ENCODE assay signal across 14 mouse cellular contexts in the genomic region with DNA sequence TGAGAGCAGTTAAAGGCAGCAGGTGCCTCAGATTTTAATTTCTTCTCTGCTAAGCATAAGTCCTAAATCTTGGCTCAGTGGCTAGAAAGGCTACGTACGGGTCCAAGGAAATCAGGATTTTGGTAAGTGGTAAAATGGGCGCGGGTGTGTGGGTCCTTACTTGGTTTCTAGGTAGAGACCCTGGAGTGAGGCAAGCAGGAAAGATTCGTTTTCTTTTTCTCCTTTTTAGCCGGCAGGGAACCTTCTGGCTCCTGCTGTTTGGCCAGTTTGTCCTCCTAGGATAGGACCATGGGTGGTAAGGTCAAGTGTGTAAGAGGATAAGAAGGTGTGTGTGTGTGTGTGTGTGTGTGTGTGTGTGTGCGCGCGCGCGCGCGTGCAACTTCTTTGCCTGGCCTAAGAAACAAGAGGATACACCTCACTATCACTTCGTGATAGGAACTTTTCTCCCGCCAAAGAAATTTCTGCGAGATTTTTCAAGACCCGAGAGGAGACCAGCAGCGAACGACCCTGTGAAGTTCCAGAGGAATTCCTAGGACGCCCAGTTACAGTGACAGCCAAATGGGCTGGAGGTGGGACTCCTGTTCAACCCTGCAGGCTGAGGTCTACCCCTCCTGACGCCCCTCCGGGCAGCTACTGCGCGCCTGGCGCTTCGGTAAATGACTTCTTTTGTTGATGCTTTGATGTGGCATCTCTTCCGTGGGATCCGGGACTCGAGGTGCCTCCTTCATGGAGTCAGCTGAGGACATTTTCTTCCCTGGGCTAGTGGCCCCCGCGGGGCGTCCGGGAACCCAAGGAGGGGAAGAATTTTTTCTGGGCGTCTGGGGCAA. TPM values are rescaled to one million over a fixed set of nuclear protein-coding genes. Genes with fewer than 3 reads are reported as not detected.
DNase-seq lines count a peak whose midpoint lies in the region; ATAC-seq and TF ChIP-seq lines count a peak whose summit lies in the region.
"Had no signal": no experiment of that assay in that cellular context is flagged by ENCODE, and none has a peak within 500 bp of the region (broad histone marks: within the 10 kb centered on the region; RNA-seq: fewer than 3 reads in every experiment).

No protein-coding gene starts in this region.

- peak; percentile 28 for DNase-seq in hindbrain, embryonic 10.5 days (ENCODE audit: low spot score)
- DNase-seq in R1 (ENCODE audit: low read depth, low spot score), result peak; percentile 34
- DNase-seq in forebrain, embryonic 11.5 days (ENCODE audit: low spot score), result peak; percentile 67
- DNase-seq in mesoderm, embryonic 11.5 days (ENCODE audit: low read depth, low spot score), result peak; percentile 25
- DNase-seq in left cerebral cortex, adult 2 months (ENCODE audit: extremely low spot score in 1 of 2, low spot score in 2 of 2), result no peak
- DNase-seq in cerebellum, adult 8-10 months, result no peak
- DNase-seq: adrenal gland, adult 2 months; cerebellum, adult 18-20 months; kidney, adult 9 months; thymus, postnatal 36 days had no signal

- no peak for TF ChIP-seq CTCF in left cerebral cortex, adult 2 months (IDR thresholded peaks at IDR 0.05)

- peak overlapping the region; percentile 34 for H3K4me3 ChIP-seq in hindbrain, embryonic 10.5 days
- H3K4me3 ChIP-seq in hindbrain, embryonic 16.5 days (ENCODE audit: low read length), result no peak overlapping the region
- peak overlapping the region; percentile 4; the same call in 1 of the 2 replicates for H3K4me3 ChIP-seq in forebrain, embryonic 11.5 days (ENCODE audit: low read depth, low read length)
- H3K4me3 ChIP-seq in left cerebral cortex, adult 2 months, result no peak overlapping the region
- no peak overlapping the region for H3K4me3 ChIP-seq in kidney, embryonic 16.5 days (ENCODE audit: low read length)

- no peaks in the 10 kb centered on the region for H3K9me3 ChIP-seq in hindbrain, embryonic 10.5 days
- no peaks in the 10 kb centered on the region for H3K9me3 ChIP-seq in hindbrain, embryonic 16.5 days (ENCODE audit: control insufficient read depth, low read length)
- H3K9me3 ChIP-seq in forebrain, embryonic 11.5 days (ENCODE audit: control insufficient read depth, low read length), result no peaks in the 10 kb centered on the region
- H3K9me3 ChIP-seq in kidney, embryonic 16.5 days (ENCODE audit: low read length), result no peaks in the 10 kb centered on the region

- peaks cover 43% of the 10 kb centered on the region for H3K4me1 ChIP-seq in hindbrain, embryonic 10.5 days (replicated peaks)
- H3K4me1 ChIP-seq in hindbrain, embryonic 16.5 days (ENCODE audit: control insufficient read depth, insufficient read depth, low read depth, low read length), result peaks cover 29% of the 10 kb centered on the region
- peaks cover 31% of the 10 kb centered on the region for H3K4me1 ChIP-seq in forebrain, embryonic 11.5 days (replicated peaks; ENCODE audit: control insufficient read depth, insufficient read depth, low read length)
- peaks cover 23% of the 10 kb centered on the region for H3K4me1 ChIP-seq in kidney, embryonic 16.5 days (ENCODE audit: insufficient read depth, low read length)

- H3K27ac ChIP-seq in hindbrain, embryonic 10.5 days, result no peak overlapping the region
- no peak overlapping the region for H3K27ac ChIP-seq in hindbrain, embryonic 16.5 days (ENCODE audit: low read depth, low read length)
- no peak overlapping the region for H3K27ac ChIP-seq in forebrain, embryonic 11.5 days (ENCODE audit: low read depth, low read length)
- H3K27ac ChIP-seq in left cerebral cortex, adult 2 months, result no peak overlapping the region
- no peak overlapping the region for H3K27ac ChIP-seq in kidney, embryonic 16.5 days (ENCODE audit: low read length)

- H3K27me3 ChIP-seq in hindbrain, embryonic 10.5 days (ENCODE audit: insufficient read depth, poor library complexity, severe bottlenecking), result peaks cover 100% of the 10 kb centered on the region
- peaks cover 62% of the 10 kb centered on the region for H3K27me3 ChIP-seq in hindbrain, embryonic 16.5 days (replicated peaks; ENCODE audit: control insufficient read depth, insufficient read depth, low read length)
- peaks cover 84% of the 10 kb centered on the region for H3K27me3 ChIP-seq in forebrain, embryonic 11.5 days (ENCODE audit: control insufficient read depth, insufficient read depth, low read length)
- peaks cover 93% of the 10 kb centered on the region for H3K27me3 ChIP-seq in kidney, embryonic 16.5 days (ENCODE audit: insufficient read depth, low read length)
- H3K27me3 ChIP-seq: CH12.LX had no signal

- under 1% methylated on average over 34 of the region's 34 CpGs for WGBS in hindbrain, embryonic 10.5 days
- WGBS in hindbrain, embryonic 16.5 days, result 1% methylated on average over 34 of the region's 34 CpGs
- under 1% methylated on average over 34 of the region's 34 CpGs for WGBS in forebrain, embryonic 11.5 days
- 2% methylated on average over 34 of the region's 34 CpGs for WGBS in kidney, embryonic 16.5 days

- H3K9ac ChIP-seq in hindbrain, embryonic 16.5 days (ENCODE audit: low read depth, low read length), result no peak overlapping the region
- H3K9ac ChIP-seq in forebrain, embryonic 11.5 days (ENCODE audit: low read length), result no peak overlapping the region
- H3K9ac ChIP-seq in kidney, embryonic 16.5 days (replicated peaks; ENCODE audit: low read length), result no peak overlapping the region

- H3K4me2 ChIP-seq in hindbrain, embryonic 16.5 days (ENCODE audit: low read length), result no peak overlapping the region
- peak overlapping the region; percentile 34 for H3K4me2 ChIP-seq in forebrain, embryonic 11.5 days (ENCODE audit: low read depth, low read length, severe bottlenecking)
- H3K4me2 ChIP-seq in kidney, embryonic 16.5 days (replicated peaks; ENCODE audit: low read depth, low read length), result no peak overlapping the region

- H3K36me3 ChIP-seq in hindbrain, embryonic 10.5 days, result no peaks in the 10 kb centered on the region
- no peaks in the 10 kb centered on the region for H3K36me3 ChIP-seq in hindbrain, embryonic 16.5 days (ENCODE audit: control insufficient read depth, insufficient read depth, low read length)
- no peaks in the 10 kb centered on the region for H3K36me3 ChIP-seq in forebrain, embryonic 11.5 days (ENCODE audit: control insufficient read depth, insufficient read depth, low read length)
- no peaks in the 10 kb centered on the region for H3K36me3 ChIP-seq in kidney, embryonic 16.5 days (ENCODE audit: insufficient read depth, low read length)

- intact Hi-C loops in left cerebral cortex, adult 2 months (cut with DNase I), result no loop called here

- no peak for ATAC-seq in hindbrain, embryonic 16.5 days
- ATAC-seq in forebrain, embryonic 11.5 days (replicated peaks; ENCODE audit: low FRiP score), result no peak
- ATAC-seq in kidney, embryonic 16.5 days (ENCODE audit: low FRiP score, low TSS enrichment), result no peak
- ATAC-seq: lung, postnatal 0 days had no signal

RNA-seq across cellular contexts. Expression of a gene that starts 2.2 kb away (rescaled TPM):
- polyA plus RNA-seq in hindbrain, embryonic 10.5 days (2016; fragmentation: Nextera tagmentation; extraction: Ambion mirVana), result 0.26 and 0.29 TPM in 2 replicates
- 0.74 and 1.1 TPM in 2 replicates for polyA plus RNA-seq in hindbrain, embryonic 16.5 days (2015; fragmentation: Nextera tagmentation; extraction: Ambion mirVana)
- 0.84 and 0.95 TPM in 2 replicates for polyA plus RNA-seq in forebrain, embryonic 11.5 days (2014; fragmentation: Nextera tagmentation; extraction: Ambion mirVana)
- not detected for total RNA-seq in left cerebral cortex, adult 2 months (2021)
- polyA plus RNA-seq in kidney, embryonic 16.5 days (2015; fragmentation: Nextera tagmentation; extraction: Ambion mirVana), result not detected in 2 replicates
- total RNA-seq: adrenal gland, adult 2 months; CH12.LX had no signal
- polyA plus RNA-seq: adrenal gland, adult 2 months; lung, postnatal 0 days had no signal

Comparison
In these comparisons a context has a peak if more than half of its experiments do, and no peak if none do; other contexts are left out.
1. H3K4me3 ChIP-seq: peak in hindbrain, embryonic 10.5 days (single experiment) and forebrain, embryonic 11.5 days (single experiment); none in hindbrain, embryonic 16.5 days (single experiment), left cerebral cortex, adult 2 months (single experiment) and kidney, embryonic 16.5 days (single experiment).
2. DNase-seq: peak in hindbrain, embryonic 10.5 days (single experiment), R1 (single experiment), forebrain, embryonic 11.5 days (single experiment) and mesoderm, embryonic 11.5 days (single experiment); none in left cerebral cortex, adult 2 months (0 of 2) and cerebellum, adult 8-10 months (single experiment).